Mouse (Mus musculus): ENCODE measurements around the gene Ptprn2. TPM values are rescaled to one million over a fixed set of nuclear protein-coding genes. Genes with fewer than 3 reads are reported as not detected.

The Ptprn2 gene
- polyA plus RNA-seq, 1 experiment from 2014 or later = 0.07 TPM

GRCm38 (mm10) chr12:117151611-117152010, 666.1 kb downstream of the Ptprn2 start:
- Histone ChIP-seq H3K27ac (ENCODE audit: low read length) (no peak overlapping the region), H3K9me3 (replicated peaks; ENCODE audit: control insufficient read depth, low read length) (no peaks in the 10 kb centered on the region), H3K27me3 (ENCODE audit: control insufficient read depth, insufficient read depth, low read length) (peaks cover 80% of the 10 kb centered on the region), H3K36me3 (ENCODE audit: control insufficient read depth, insufficient read depth) (no peaks in the 10 kb centered on the region), H3K4me3 (ENCODE audit: low read length) (no peak overlapping the region), H3K4me2 (ENCODE audit: low read depth, low read length) (no peak overlapping the region), H3K4me1 (ENCODE audit: control insufficient read depth, insufficient read depth, low read length) (peaks cover 15% of the 10 kb centered on the region), H3K9ac (ENCODE audit: low read length) (no peak overlapping the region)
- 19% methylated on average over 7 of the region's 7 CpGs for WGBS
- no peak for ATAC-seq (replicated peaks; ENCODE audit: extremely low read depth, insufficient read depth, low FRiP score)

DNA sequence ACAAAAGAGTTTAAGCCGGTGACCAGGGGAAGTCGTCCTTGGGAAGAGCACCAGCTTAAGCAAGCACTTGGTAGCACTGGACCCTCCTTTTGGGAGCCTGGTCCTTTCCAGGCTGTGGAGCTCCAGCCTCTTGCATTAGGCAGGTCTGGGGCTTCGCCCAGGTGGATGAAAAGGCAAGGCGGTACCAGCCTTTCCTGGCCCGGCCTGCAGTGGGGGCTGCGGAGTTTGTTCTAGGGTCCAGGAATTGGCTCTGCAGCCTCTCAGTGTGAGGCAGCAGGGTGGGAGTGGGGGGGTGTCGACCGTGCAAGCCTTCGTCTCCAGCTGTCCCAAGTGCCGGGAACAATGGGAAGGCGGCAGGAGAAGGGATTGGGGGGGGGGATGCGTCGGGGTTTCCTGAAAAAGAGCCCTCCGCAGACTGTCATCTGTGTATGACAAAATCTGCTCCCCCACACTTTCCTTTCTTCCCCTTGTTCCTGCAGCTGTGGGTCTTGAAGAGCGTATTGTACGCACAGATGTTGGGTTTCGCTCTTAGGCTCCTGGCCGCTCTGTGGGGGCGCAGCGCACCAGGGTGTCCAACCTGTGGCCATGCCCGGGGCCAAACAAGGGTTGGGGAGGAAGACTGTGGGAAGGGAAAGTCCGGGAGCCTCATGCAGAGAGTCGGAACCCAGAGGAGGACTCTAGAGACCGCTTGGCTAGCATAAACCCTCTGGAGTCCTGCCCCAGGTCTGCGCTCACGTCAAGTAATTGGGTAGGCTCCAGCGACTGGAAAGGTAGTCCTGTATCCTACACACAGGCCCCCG, 667.0 kb downstream of the Ptprn2 start:
- 5% methylated on average over 28 of the region's 28 CpGs for WGBS
- peaks cover 82% of the 10 kb centered on the region for H3K27me3 ChIP-seq (ENCODE audit: control insufficient read depth, insufficient read depth, low read length)
- no peak overlapping the region for H3K27ac ChIP-seq (ENCODE audit: low read length)
- ATAC-seq (replicated peaks; ENCODE audit: extremely low read depth, insufficient read depth, low FRiP score) = no peak
- H3K4me1 ChIP-seq (ENCODE audit: control insufficient read depth, insufficient read depth, low read length) = peaks cover 15% of the 10 kb centered on the region
- peak overlapping the region; percentile 32 for H3K4me3 ChIP-seq (ENCODE audit: low read length)
- H3K9ac ChIP-seq (ENCODE audit: low read length) = no peak overlapping the region
- H3K36me3 ChIP-seq (ENCODE audit: control insufficient read depth, insufficient read depth) = no peaks in the 10 kb centered on the region
- H3K4me2 ChIP-seq (ENCODE audit: low read depth, low read length) = peak overlapping the region; percentile 90
- no peaks in the 10 kb centered on the region for H3K9me3 ChIP-seq (replicated peaks; ENCODE audit: control insufficient read depth, low read length)

- Histone ChIP-seq H3K4me2 (ENCODE audit: low read depth, low read length) (peak overlapping the region; percentile 90), H3K9me3 (replicated peaks; ENCODE audit: control insufficient read depth, low read length) (no peaks in the 10 kb centered on the region), H3K36me3 (ENCODE audit: control insufficient read depth, insufficient read depth) (no peaks in the 10 kb centered on the region), H3K4me3 (ENCODE audit: low read length) (peak overlapping the region; percentile 66), H3K27ac (ENCODE audit: low read length) (no peak overlapping the region), H3K4me1 (ENCODE audit: control insufficient read depth, insufficient read depth, low read length) (peaks cover 15% of the 10 kb centered on the region), H3K27me3 (ENCODE audit: control insufficient read depth, insufficient read depth, low read length) (peaks cover 84% of the 10 kb centered on the region), H3K9ac (ENCODE audit: low read length) (no peak overlapping the region)
- WGBS = 3% methylated on average over 8 of the region's 8 CpGs
- ATAC-seq (replicated peaks; ENCODE audit: extremely low read depth, insufficient read depth, low FRiP score) = no peak
These were observed 667.6 kb downstream of the Ptprn2 start for GRCm38 (mm10) chr12:117153166-117153480.

- Histone ChIP-seq H3K9ac (ENCODE audit: low read length) (peak overlapping the region; percentile 61), H3K27me3 (ENCODE audit: control insufficient read depth, insufficient read depth, low read length) (peaks cover 88% of the 10 kb centered on the region), H3K4me1 (ENCODE audit: control insufficient read depth, insufficient read depth, low read length) (peaks cover 15% of the 10 kb centered on the region), H3K27ac (ENCODE audit: low read length) (no peak overlapping the region), H3K4me3 (ENCODE audit: low read length) (peak overlapping the region; percentile 66), H3K36me3 (ENCODE audit: control insufficient read depth, insufficient read depth) (no peaks in the 10 kb centered on the region), H3K9me3 (replicated peaks; ENCODE audit: control insufficient read depth, low read length) (no peaks in the 10 kb centered on the region), H3K4me2 (ENCODE audit: low read depth, low read length) (peak overlapping the region; percentile 90)
- ATAC-seq (replicated peaks; ENCODE audit: extremely low read depth, insufficient read depth, low FRiP score) = peak; percentile 62
- WGBS = under 1% methylated on average over 61 of the region's 73 CpGs
These were observed 668.3 kb downstream of the Ptprn2 start for GRCm38 (mm10) chr12:117153671-117154355.

DNA sequence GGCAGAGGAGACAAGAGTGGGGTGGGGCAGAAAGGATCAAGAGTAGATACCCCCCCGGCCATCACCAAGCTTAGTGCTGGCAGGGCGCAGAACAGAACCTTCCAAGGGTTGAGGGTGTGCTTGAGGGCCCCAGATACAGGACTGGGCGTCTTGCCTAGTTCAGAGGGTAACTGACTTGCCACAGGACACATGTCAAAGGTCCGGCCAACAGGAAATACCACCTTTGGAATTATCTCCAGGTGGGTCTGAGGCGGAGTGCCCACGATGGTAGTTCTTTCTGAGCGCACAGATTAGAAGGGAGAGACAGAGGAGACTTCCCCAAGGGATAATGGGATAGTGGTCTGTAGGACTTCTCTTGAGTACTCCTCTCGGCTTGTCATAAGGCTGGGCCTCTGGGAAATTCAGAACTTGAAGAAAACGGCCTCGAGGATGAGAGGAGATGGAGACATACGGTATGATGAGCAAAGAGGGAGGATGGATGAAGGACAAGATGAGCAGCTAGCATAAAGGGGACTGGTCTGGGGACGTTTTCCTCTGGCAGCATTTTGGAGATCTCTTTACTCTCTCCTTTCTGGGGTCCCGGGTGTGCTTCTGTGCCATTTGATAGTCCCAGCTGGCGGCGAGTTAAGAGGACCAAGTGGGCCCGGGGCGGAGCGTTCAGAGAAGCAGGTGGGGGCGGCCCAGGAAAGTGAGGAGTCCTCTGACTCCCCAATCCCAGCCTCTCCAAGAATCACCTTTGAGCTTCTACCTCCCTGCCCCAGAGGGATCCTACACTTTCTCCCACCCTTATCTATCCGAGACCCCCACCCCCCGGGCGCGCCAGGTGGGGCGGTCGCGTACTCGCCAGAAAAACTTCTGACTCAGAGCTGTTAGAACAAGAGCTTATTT, 669.1 kb downstream of the Ptprn2 start:
- 0 out of 2 replicates have a peak, but pooled peaks have one; percentile 9 for ATAC-seq (replicated peaks; ENCODE audit: extremely low read depth, insufficient read depth, low FRiP score)
- Histone ChIP-seq H3K36me3 (ENCODE audit: control insufficient read depth, insufficient read depth) (no peaks in the 10 kb centered on the region), H3K9ac (ENCODE audit: low read length) (no peak overlapping the region), H3K4me3 (ENCODE audit: low read length) (peak overlapping the region; percentile 66), H3K4me1 (ENCODE audit: control insufficient read depth, insufficient read depth, low read length) (peaks cover 15% of the 10 kb centered on the region), H3K27me3 (ENCODE audit: control insufficient read depth, insufficient read depth, low read length) (peaks cover 91% of the 10 kb centered on the region), H3K27ac (ENCODE audit: low read length) (no peak overlapping the region), H3K9me3 (replicated peaks; ENCODE audit: control insufficient read depth, low read length) (no peaks in the 10 kb centered on the region), H3K4me2 (ENCODE audit: low read depth, low read length) (peak overlapping the region; percentile 90)
- 2% methylated on average over 27 of the region's 27 CpGs for WGBS

DNA sequence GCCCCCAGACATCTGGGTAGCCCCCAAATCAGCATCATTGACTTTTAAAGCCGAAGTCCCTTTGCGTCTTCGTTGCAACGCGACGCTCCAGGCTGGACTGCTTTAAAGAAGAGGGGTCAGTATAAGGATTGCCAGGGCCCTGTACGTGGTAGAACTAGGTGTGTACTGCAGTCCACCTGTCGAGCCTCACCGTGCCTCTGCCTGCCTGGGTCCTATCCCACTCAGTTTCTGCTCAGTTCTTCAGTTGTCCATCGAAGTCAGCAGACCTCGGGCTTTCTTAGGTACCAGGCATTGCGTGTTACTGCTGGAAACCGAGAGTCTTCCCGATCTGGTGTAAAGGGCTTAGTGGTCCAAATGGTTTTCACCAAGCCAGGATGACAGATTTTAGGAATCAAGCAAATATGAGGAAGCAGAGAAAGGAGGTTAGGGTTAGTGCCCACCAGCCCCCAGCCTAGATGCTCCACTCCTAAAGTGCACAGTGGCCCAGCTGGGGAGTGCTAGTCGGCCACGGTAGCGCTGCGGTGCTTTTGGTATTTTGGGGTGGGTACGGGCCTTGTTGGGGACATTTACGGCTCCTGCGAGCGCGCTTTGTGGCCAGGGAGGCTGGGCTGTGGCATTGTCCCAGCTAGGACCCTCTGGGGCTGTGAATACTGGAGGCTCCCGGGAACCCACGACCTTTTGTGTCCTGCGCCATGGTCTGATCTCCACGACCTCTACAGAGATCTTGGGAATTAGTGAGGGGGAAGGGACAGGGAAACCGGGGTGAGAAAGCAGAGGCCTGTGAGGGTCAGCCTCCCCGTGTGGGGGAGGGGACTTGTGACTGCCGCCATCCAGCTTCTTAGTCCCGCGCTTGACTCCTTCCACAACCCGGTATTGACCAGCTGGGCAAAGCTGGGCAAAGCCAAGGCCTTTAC, 670.0 kb downstream of the Ptprn2 start:
- Histone ChIP-seq H3K9ac (ENCODE audit: low read length) (no peak overlapping the region), H3K4me3 (ENCODE audit: low read length) (no peak overlapping the region; the same call in 1 of the 2 replicates), H3K9me3 (replicated peaks; ENCODE audit: control insufficient read depth, low read length) (no peaks in the 10 kb centered on the region), H3K27ac (ENCODE audit: low read length) (no peak overlapping the region), H3K27me3 (ENCODE audit: control insufficient read depth, insufficient read depth, low read length) (peaks cover 95% of the 10 kb centered on the region), H3K36me3 (ENCODE audit: control insufficient read depth, insufficient read depth) (no peaks in the 10 kb centered on the region), H3K4me1 (ENCODE audit: control insufficient read depth, insufficient read depth, low read length) (peaks cover 15% of the 10 kb centered on the region), H3K4me2 (ENCODE audit: low read depth, low read length) (no peak overlapping the region)
- WGBS = 11% methylated on average over 33 of the region's 33 CpGs
- no peak for ATAC-seq (replicated peaks; ENCODE audit: extremely low read depth, insufficient read depth, low FRiP score)

GRCm38 (mm10) chr12:117156256-117156655, 670.7 kb downstream of the Ptprn2 start:
- peaks cover 15% of the 10 kb centered on the region for H3K4me1 ChIP-seq (ENCODE audit: control insufficient read depth, insufficient read depth, low read length)
- no peak overlapping the region for H3K4me2 ChIP-seq (ENCODE audit: low read depth, low read length)
- no peak overlapping the region for H3K4me3 ChIP-seq (ENCODE audit: low read length)
- H3K9me3 ChIP-seq (replicated peaks; ENCODE audit: control insufficient read depth, low read length) = no peaks in the 10 kb centered on the region
- no peak overlapping the region for H3K27ac ChIP-seq (ENCODE audit: low read length)
- H3K9ac ChIP-seq (ENCODE audit: low read length) = no peak overlapping the region
- 59% methylated on average over 5 of the region's 5 CpGs for WGBS
- peaks cover 95% of the 10 kb centered on the region for H3K27me3 ChIP-seq (ENCODE audit: control insufficient read depth, insufficient read depth, low read length)
- H3K36me3 ChIP-seq (ENCODE audit: control insufficient read depth, insufficient read depth) = no peaks in the 10 kb centered on the region
- no peak for ATAC-seq (replicated peaks; ENCODE audit: extremely low read depth, insufficient read depth, low FRiP score)

- H3K27ac ChIP-seq (ENCODE audit: low read length) = no peak overlapping the region
- no peak for ATAC-seq (replicated peaks; ENCODE audit: extremely low read depth, insufficient read depth, low FRiP score)
- H3K4me3 ChIP-seq (ENCODE audit: low read length) = no peak overlapping the region
- no peak overlapping the region for H3K4me2 ChIP-seq (ENCODE audit: low read depth, low read length)
- H3K27me3 ChIP-seq (ENCODE audit: control insufficient read depth, insufficient read depth, low read length) = peaks cover 95% of the 10 kb centered on the region
- WGBS = 77% methylated on average over 3 of the region's 3 CpGs
- no peaks in the 10 kb centered on the region for H3K9me3 ChIP-seq (replicated peaks; ENCODE audit: control insufficient read depth, low read length)
- H3K9ac ChIP-seq (ENCODE audit: low read length) = no peak overlapping the region
- H3K4me1 ChIP-seq (ENCODE audit: control insufficient read depth, insufficient read depth, low read length) = peaks cover 15% of the 10 kb centered on the region
- no peaks in the 10 kb centered on the region for H3K36me3 ChIP-seq (ENCODE audit: control insufficient read depth, insufficient read depth)
These were observed 671.3 kb downstream of the Ptprn2 start for GRCm38 (mm10) chr12:117156786-117157185.

Data from heart, embryonic 16.5 days (tissue).